Mouse (Mus musculus) hindbrain, embryonic 11.5 days (tissue): ENCODE measurements at regions not wholly inside any gene's neighbourhood (a gene's known extent, or its start where the extent isn't known, plus 50 kb on each side); places are given as distances from the start of the nearest gene placed in this dataset.

Source experiments
- ATAC-seq: fragments of 200-750 bp; cut with Nextera tagmentation; 2 replicates; pipeline ENCODE4 v1.8.0; 2017; ENCODE audit warnings: mild to moderate bottlenecking, moderate TSS enrichment, moderate library complexity; ENCODE audit not compliant: low FRiP score
- DNase-seq: peaks from one replicate; pipeline ENCODE4 v3.0.0-alpha.2; 2015; ENCODE audit warnings: low spot score
- H3K27ac ChIP-seq: fragments of 300-500 bp; sonication (generic); 2 replicates; pipeline ENCODE4 v1.5.1; 2014; ENCODE audit warnings: mild to moderate bottlenecking, low read depth, low read length
- H3K27me3 ChIP-seq: fragments of 300-500 bp; sonication (generic); 2 replicates; pipeline ENCODE4 v1.6.1; 2014; ENCODE audit warnings: mild to moderate bottlenecking, low read length, moderate library complexity, mixed read lengths; ENCODE audit not compliant: control insufficient read depth, insufficient read depth
- H3K36me3 ChIP-seq: fragments of 300-500 bp; sonication (generic); 2 replicates; pipeline ENCODE4 v1.6.1; 2014; ENCODE audit warnings: mild to moderate bottlenecking, low read length, moderate library complexity, mixed read lengths; ENCODE audit not compliant: control insufficient read depth, insufficient read depth
- H3K4me1 ChIP-seq: fragments of 300-500 bp; sonication (generic); replicated peaks from 2 replicates; pipeline ENCODE4 v1.6.1; 2014; ENCODE audit warnings: low read length, mixed read lengths; ENCODE audit not compliant: control insufficient read depth, insufficient read depth
- H3K4me2 ChIP-seq: fragments of 300-500 bp; sonication (generic); replicated peaks from 2 replicates; pipeline ENCODE4 v1.6.1; 2014; ENCODE audit warnings: mild to moderate bottlenecking, low read depth, low read length
- H3K4me3 ChIP-seq: fragments of 300-500 bp; sonication (generic); 2 replicates; pipeline ENCODE4 v1.5.1; 2014; ENCODE audit warnings: low read depth, low read length
- H3K9ac ChIP-seq: fragments of 300-500 bp; sonication (generic); 2 replicates; pipeline ENCODE4 v1.6.1; 2014; ENCODE audit warnings: low read depth, low read length
- H3K9me3 ChIP-seq: fragments of 300-500 bp; sonication (generic); 2 replicates; pipeline ENCODE4 v1.6.1; 2016; ENCODE audit warnings: low read length; ENCODE audit not compliant: control insufficient read depth
- WGBS: fragments of 180-500 bp; shearing (Covaris S2); extraction: QIAGEN DNeasy Blood & Tissue Kit; methylation state at CpG from one replicate; pipeline ENCODE4 v1.1.7; 2014; 5-methylcytosine and 5-hydroxymethylcytosine counted together

DNA sequence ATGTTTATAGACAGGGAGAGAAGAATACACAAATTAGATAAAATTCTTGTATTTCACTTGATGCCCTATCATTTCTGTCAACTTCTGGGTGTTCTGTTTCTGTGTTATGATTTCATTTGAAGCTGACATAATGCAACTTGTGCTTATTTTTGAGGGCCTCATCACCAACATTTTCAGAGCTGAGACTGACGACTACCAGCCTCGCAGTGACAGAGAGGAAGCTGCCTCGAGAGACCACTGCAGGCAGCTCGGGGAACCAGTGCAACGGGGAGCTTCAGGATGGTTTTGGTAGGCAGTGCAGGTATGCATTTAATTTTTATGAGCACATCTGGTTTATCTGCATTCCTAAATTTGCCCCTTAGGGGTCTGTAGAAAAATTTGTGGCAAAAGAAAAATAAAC, 669.1 kb upstream of the Pou3f3 start:
- ATAC-seq, result no peak
- Histone ChIP-seq H3K4me1 (no peaks in the 10 kb centered on the region), H3K4me3 (no peak overlapping the region), H3K27ac (no peak overlapping the region), H3K4me2 (no peak overlapping the region), H3K36me3 (no peaks in the 10 kb centered on the region), H3K27me3 (no peaks in the 10 kb centered on the region), H3K9ac (no peak overlapping the region), H3K9me3 (no peaks in the 10 kb centered on the region)
- 56% methylated on average over 5 of the region's 5 CpGs for WGBS
- no peak for DNase-seq

DNA sequence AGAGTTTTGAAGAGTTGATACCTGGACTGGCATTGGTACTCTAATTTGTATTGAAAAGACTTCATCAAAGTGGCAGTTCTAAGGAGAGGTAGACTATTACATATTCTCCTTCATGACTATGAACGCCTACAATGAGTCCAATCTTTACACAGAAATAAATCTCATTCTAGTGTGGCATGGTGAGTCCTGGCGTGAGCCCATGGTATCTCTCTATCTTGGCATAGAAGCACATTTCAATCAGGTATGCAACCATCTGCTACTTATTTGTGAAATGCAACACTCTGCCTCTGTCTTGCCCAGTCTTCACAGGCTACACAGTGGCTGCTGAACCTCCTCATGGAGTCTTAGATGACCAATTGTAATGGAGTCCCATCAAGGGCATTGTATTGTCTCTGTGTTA, 661.8 kb upstream of the Pou3f3 start:
- no peak for ATAC-seq
- Histone ChIP-seq H3K27me3 (no peaks in the 10 kb centered on the region), H3K4me2 (no peak overlapping the region), H3K27ac (no peak overlapping the region), H3K4me3 (no peak overlapping the region), H3K4me1 (no peaks in the 10 kb centered on the region), H3K9ac (no peak overlapping the region), H3K9me3 (no peaks in the 10 kb centered on the region), H3K36me3 (no peaks in the 10 kb centered on the region)
- WGBS, result 91% methylated on average over 2 of the region's 2 CpGs
- no peak for DNase-seq

DNA sequence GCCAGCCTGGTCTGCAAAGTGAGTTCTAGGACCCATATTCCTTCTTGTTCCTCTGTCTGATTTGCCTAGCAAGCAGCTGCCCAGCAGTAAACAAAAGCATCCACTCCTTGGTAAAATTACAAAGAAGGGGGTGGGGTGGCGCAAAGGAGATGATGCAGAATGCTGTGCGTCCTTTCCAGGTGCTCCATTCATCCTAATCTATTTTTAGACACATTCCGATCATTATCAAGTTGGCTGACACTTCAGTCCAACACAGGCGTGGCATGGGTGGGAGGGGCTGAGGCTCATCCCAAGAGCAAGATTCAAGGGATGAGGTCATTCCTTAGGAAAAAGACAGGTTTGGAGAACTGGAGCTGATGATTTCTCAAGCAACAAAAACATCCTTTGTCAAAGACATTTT, 660.2 kb upstream of the Pou3f3 start:
- Histone ChIP-seq H3K27ac (no peak overlapping the region), H3K9ac (no peak overlapping the region), H3K4me2 (no peak overlapping the region), H3K4me3 (no peak overlapping the region), H3K9me3 (no peaks in the 10 kb centered on the region), H3K36me3 (no peaks in the 10 kb centered on the region), H3K4me1 (no peaks in the 10 kb centered on the region), H3K27me3 (no peaks in the 10 kb centered on the region)
- WGBS, result 92% methylated on average over 4 of the region's 4 CpGs
- no peak for ATAC-seq
- DNase-seq, result no peak

DNA sequence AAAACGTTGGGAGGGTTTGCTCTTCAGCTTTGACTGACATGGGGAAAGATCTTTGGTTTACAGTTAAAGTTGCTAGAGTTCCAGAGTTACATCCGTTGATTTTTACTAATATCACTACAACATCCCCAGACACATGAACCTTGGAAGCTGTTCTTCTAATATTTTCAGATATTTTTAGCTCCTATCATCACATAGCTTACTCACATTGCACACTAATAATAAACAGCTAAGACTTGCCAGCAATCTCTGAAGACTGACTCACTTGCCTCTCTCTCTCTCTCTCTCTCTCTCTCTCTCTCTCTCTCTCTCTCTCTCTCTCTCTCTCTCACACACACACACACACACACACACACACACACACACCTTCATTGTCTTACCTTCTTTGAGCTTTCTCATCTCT, 654.0 kb upstream of the Pou3f3 start:
- H3K9ac ChIP-seq, result no peak overlapping the region
- no peaks in the 10 kb centered on the region for H3K4me1 ChIP-seq
- H3K27me3 ChIP-seq, result no peaks in the 10 kb centered on the region
- H3K27ac ChIP-seq, result no peak overlapping the region
- ATAC-seq (no peak), DNase-seq (no peak)
- H3K4me2 ChIP-seq, result no peak overlapping the region
- 76% methylated on average over 2 of the region's 2 CpGs for WGBS
- no peaks in the 10 kb centered on the region for H3K36me3 ChIP-seq
- no peaks in the 10 kb centered on the region for H3K9me3 ChIP-seq
- no peak overlapping the region for H3K4me3 ChIP-seq

DNA sequence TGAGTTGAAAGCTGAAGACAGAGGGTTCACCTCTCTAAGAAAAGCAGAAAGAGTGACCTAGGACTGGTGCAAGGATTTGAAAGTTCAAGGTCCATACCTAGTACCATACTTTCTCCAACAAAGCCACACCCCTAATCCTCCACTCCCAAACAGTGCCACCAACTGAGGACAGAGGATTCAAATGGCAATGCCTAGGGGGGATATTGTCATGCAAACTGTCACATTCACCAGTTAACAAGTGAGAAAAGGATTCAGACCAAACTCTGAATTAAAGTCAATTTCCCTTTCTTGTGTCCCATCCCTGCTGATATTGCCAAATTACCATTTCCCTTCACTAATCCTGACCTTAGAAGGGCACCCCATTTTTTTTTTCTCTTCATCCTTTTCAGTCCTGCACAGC, 637.1 kb upstream of the Pou3f3 start:
- ATAC-seq (no peak), DNase-seq (no peak)
- H3K4me2 ChIP-seq, result no peak overlapping the region
- no peak overlapping the region for H3K27ac ChIP-seq
- no peak overlapping the region for H3K4me3 ChIP-seq
- no peak overlapping the region for H3K9ac ChIP-seq
- H3K27me3 ChIP-seq, result no peaks in the 10 kb centered on the region
- H3K36me3 ChIP-seq, result no peaks in the 10 kb centered on the region
- H3K4me1 ChIP-seq, result no peaks in the 10 kb centered on the region
- H3K9me3 ChIP-seq, result no peaks in the 10 kb centered on the region

DNA sequence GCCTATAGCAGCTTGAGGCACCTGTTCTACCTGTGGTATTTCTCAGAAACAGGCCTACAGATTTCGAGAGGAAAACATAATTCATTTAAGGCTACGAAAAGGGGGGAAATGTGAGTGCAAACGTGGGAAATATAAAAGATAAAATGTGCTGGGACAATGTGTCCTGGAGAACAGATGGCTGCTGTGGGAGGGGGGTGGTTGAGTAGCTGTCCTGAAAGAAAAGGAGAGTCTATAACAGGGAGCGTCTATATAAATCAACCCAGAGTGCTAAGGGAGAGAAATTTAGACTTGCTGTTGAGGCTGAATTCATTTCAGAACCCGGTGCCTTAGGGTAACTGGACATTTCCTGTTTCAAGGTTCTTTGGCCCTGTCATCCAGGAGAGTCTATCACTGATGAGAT, 625.5 kb upstream of the Pou3f3 start:
- H3K9me3 ChIP-seq, result no peaks in the 10 kb centered on the region
- no peaks in the 10 kb centered on the region for H3K4me1 ChIP-seq
- H3K4me3 ChIP-seq, result no peak overlapping the region
- WGBS, result 73% methylated on average over 5 of the region's 5 CpGs
- DNase-seq, result no peak
- H3K27me3 ChIP-seq, result no peaks in the 10 kb centered on the region
- H3K27ac ChIP-seq, result no peak overlapping the region
- H3K9ac ChIP-seq, result no peak overlapping the region
- H3K4me2 ChIP-seq, result no peak overlapping the region
- no peak for ATAC-seq
- H3K36me3 ChIP-seq, result no peaks in the 10 kb centered on the region

DNA sequence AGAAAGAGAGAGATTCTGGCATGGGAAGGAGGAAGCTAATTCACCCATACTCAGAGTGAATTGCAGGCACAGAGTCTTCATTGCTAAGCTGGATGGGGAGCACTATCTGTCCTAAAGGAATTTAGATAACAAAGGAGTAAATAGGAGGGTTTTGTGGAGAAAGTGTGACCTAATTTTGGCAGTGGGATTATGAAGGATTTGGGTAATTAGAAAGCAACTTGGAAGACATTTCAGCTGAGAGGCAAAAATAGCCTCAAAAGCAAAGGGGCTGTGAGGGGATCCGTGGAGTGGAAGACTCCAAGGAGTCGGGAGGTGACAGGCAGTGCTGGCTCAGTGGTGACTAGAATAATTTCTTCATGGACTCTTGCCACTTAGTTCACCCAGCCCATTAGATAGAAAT, 599.5 kb upstream of the Pou3f3 start:
- no peak overlapping the region for H3K4me3 ChIP-seq
- no peaks in the 10 kb centered on the region for H3K27me3 ChIP-seq
- DNase-seq (no peak), ATAC-seq (no peak)
- H3K27ac ChIP-seq, result no peak overlapping the region
- no peak overlapping the region for H3K4me2 ChIP-seq
- H3K4me1 ChIP-seq, result no peaks in the 10 kb centered on the region
- no peak overlapping the region for H3K9ac ChIP-seq
- H3K9me3 ChIP-seq, result no peaks in the 10 kb centered on the region
- WGBS, result 74% methylated on average over 2 of the region's 2 CpGs
- no peaks in the 10 kb centered on the region for H3K36me3 ChIP-seq

DNA sequence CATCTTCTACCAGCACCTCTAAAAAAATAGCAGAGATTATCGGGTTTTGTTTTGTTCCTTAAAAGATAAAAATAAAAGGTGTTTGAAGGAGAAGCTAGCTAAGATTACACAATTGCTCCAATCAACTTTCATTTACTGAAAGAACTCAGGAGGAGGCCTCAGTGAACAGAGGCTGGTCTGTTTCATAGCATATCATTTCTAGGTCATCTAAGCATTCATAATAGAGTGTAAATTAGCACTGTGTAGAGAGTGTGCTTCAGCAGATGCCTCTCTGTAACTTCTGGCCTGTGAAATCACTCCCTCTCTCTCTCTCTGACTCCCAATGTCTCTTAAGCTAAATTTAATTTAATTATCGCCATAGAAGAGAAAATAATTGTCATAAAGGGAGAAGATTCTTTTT, 597.0 kb upstream of the Pou3f3 start:
- H3K27ac ChIP-seq, result no peak overlapping the region
- no peak overlapping the region for H3K4me3 ChIP-seq
- H3K4me1 ChIP-seq, result no peaks in the 10 kb centered on the region
- no peaks in the 10 kb centered on the region for H3K36me3 ChIP-seq
- ATAC-seq (no peak), DNase-seq (no peak)
- no peak overlapping the region for H3K9ac ChIP-seq
- 75% methylated on average over 2 of the region's 2 CpGs for WGBS
- H3K4me2 ChIP-seq, result no peak overlapping the region
- H3K27me3 ChIP-seq, result no peaks in the 10 kb centered on the region
- H3K9me3 ChIP-seq, result no peaks in the 10 kb centered on the region

DNA sequence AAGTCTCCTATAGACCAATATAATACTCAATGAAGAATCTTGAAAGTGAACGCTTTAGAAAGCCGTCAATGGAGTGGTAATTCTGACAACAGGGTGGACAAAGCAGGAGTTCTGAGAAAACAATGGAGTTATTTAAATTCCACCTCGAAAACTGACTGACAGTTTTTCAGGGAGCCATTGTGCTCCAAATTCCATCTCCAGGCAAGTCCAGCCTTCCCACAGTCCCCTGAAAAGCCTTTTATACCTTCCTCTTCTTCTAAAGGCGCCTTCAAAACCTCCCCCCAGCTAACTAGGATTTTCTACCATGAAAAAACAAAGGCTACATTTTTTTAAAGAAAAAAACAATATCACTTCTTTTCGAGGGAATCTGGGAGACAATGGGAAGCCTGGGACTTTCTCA, 588.0 kb upstream of the Pou3f3 start:
- H3K27me3 ChIP-seq, result no peaks in the 10 kb centered on the region
- WGBS, result 20% methylated on average over 5 of the region's 5 CpGs
- no peaks in the 10 kb centered on the region for H3K9me3 ChIP-seq
- no peaks in the 10 kb centered on the region for H3K36me3 ChIP-seq
- H3K4me3 ChIP-seq, result no peak overlapping the region
- no peak overlapping the region for H3K27ac ChIP-seq
- peak; percentile 45; the same call in 1 of the 2 replicates for ATAC-seq
- H3K4me2 ChIP-seq, result no peak overlapping the region
- H3K4me1 ChIP-seq, result no peaks in the 10 kb centered on the region
- DNase-seq, result peak; percentile 22
- no peak overlapping the region for H3K9ac ChIP-seq
